Mouse (Mus musculus): ENCODE data around the gene Iscu.

Gene Iscu

DNA sequence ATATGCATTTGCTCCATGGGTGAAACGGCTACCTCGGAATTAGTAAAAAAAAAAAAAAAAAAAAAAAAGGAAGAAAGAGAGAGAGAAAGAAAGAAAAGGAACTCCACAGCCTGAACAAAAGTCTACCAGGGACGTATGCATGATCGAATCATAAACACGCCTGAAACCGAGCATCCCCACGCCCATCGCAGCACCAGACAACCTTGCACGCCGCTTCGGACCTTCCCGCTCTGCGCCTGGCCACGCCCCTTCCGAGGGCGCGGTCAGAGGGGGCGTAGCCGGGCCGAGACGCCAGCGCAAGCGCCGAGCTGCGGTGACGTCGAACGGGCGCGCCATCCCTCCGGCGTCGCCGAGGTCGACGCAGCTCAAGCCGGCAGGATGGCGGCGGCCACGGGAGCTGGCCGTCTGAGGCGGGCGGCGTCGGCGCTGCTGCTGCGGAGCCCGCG, at the start of gene Iscu, which contains the start of gene Sart3:
TSS of gene Iscu (plus strand) at position 299 of the 446 bp plus-strand sequence.
TSS of gene Sart3 (minus strand) at position 61 of the 446 bp plus-strand sequence.
- DNase-seq = peak; percentile 97

DNA sequence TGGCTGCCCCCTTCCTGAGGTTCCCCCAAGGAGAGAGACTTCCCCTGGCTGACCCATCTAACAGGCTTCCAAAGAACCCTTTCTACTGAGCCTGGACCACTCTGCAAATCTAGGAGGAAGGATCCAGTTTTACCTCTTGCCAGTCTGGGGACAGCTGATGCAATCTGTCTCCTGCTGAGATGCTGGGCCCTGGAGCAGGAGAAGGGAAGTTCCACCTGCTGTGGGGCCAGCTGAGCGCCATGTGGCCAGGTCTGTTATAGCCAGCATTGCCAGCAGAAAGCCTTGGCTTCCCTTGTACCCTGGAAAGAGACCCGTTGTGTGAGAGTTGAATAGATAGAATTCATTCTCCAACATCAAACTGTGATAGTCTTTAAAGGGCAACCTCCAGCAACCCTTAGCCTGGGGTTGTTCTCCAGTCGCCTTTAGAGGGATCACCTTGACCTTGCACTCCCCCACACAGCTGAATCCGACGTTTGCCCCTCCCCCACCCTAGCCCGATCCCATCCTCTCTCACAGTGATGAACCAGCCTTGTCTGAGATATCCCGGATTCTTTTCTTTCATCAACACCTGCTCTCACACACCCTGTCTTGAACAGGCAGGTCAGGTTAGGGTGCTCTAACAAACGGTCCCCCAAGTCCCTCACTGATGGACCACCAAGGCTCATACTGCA, 48.8 kb upstream of the Iscu start:
- DNase-seq = no peak

- DNase-seq = peak; percentile 91
Measured at GRCm38 (mm10) chr5:113724446-113724845, 48.1 kb upstream of the Iscu start, which contains the start of gene 1700069L16Rik. Gene 1700069L16Rik (minus strand): TSS chr5:113724772.

- no peak for DNase-seq
Measured at GRCm38 (mm10) chr5:113725417-113725816, 47.1 kb upstream of the Iscu start.

- no peak for DNase-seq
Measured at GRCm38 (mm10) chr5:113726618-113727017, 45.9 kb upstream of the Iscu start.

- DNase-seq = no peak
Measured at GRCm38 (mm10) chr5:113727238-113727637, 45.3 kb upstream of the Iscu start.

GRCm38 (mm10) chr5:113728011-113728410, 44.5 kb upstream of the Iscu start:
- DNase-seq = no peak

DNA sequence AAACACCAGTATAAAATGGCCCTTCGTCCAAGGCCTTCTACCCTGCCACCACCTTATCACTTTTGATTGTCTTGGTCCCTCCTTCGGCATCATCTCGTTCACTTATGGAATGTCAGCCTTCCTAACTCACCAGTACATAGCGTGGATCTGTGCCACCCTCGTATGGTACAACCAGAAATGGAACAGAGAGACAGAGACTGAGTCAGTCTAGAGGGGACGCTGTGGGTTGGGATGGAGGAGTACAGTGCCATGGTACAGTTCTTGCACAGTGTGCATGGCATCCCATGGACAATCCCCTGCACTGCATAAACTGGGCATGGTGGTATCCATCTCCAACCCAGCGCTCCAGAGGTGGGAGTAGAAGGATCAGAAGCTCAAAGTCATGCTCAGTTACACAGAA, 43.9 kb upstream of the Iscu start:
- no peak for DNase-seq

DNA sequence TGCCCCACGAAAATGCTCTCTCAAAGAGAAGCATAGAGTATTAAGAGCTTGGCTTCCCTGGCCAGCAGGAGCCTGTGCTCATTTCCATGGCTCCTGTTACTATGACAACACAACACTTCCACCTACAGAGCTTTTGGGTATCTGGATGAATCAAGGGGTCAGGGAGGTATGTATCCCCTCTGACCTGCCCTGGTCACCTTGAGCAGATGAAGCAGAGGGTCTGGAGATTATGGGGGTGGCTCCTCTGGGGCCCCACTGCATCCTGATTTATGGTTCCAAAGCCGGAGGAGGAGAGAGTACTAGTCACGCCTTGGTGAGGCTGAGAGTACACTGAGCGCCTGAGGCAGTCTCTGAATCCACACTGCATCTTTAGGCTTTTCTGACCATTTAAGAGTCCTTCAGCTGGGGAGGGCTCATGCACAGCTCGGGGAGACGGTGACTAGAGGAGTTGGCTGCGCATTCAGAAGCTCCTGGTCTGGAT, 41.9 kb upstream of the Iscu start:
- peak; percentile 34 for DNase-seq

DNA sequence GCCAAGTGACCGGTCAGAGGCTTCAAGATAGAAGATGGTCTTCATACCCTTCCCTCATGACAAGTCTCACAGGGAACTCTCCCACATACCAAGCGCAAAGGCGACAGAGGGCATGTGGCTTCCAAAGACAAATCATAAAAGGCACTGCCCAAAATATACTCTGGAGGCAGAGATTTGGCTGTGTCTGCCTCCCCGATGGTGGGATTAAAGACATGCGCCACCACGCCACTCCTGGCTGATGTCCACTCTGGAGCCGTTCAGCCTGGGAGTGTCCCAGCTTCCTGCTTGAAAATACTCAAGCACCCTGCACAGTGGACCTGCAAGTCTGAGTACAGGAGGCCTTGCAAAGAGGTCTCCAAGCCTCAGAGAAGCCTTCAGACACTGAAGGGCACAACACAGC, 41.4 kb upstream of the Iscu start:
- no peak for DNase-seq

- peak; percentile 67 for DNase-seq
Measured at GRCm38 (mm10) chr5:113732182-113732581, 40.4 kb upstream of the Iscu start.

- no peak for DNase-seq
Measured at GRCm38 (mm10) chr5:113734376-113734775, 38.2 kb upstream of the Iscu start.

GRCm38 (mm10) chr5:113735023-113735344, 37.6 kb upstream of the Iscu start:
- no peak for DNase-seq

DNA sequence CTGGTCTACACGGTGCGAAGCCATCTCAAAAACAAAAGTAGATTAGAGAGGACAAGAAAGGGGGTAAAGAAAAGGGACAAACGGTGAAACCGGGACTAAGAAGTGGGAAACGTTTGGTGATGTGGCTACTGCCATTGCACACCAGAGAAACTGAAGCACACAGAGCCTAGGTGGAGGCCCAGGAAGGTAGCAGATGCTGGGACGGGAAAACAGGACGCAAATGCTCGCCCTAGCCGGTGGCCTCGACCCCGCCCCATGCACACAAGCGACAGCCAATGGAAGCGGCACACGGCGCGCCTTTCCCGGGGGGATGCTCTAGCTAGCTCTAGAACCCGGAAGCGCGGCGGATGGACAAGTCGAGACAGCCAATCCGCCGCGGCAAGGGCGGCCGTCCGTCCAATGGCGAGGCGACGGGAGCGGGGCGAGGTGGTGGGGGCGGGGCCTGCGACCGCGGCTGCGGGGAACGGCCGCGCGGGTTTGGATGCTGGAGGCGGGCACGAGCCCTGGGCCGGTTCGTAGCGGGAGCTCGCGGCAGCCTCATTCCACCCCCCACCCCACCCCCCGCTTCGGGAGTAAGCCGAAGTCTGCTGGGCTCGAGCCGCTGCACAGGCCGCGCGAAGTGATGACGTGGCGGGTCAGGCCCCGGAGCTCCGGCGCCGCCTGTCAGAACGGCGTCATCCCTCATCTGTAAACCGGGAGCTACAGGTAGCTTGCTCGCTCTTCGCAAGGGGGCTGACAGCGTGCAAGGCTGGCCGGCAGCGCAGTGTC, 37.0 kb upstream of the Iscu start, which contains the start of gene Ficd:
TSS of gene Ficd (plus strand) at position 459 of the 768 bp plus-strand sequence.
- DNase-seq = peak; percentile 100

GRCm38 (mm10) chr5:113736113-113736502, 36.4 kb upstream of the Iscu start:
- no peak for DNase-seq

GRCm38 (mm10) chr5:113736522-113737164, 35.9 kb upstream of the Iscu start:
- no peak for DNase-seq

DNA sequence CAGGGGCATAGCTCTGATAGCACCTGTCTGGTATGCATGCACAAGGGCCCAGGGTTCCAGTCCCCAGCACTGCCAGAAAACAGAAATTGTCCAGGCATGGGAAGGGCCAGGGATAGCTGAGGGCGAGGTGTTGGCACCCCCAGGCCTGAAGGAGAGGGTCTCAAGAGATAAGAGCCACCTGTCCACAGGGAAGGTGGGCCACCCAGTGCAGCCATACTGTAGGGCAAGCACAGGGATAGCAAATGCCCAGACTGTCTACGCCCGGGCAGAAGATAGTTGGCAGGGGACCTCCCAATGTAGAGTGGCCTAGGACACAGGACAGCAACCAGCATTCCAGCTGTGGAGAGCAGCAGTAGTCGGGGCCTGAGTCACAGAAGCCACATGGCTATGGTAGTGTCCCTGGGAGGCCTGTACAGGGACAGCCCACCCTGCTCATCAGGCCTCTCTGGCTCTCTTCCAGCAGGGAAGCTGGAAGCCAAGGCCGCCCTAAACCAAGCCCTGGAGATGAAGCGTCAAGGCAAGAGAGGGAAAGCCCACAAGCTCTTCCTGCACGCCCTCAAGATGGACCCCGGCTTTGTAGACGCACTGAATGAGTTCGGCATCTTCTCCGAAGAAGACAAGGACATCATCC, 34.8 kb upstream of the Iscu start:
- DNase-seq = no peak

DNA sequence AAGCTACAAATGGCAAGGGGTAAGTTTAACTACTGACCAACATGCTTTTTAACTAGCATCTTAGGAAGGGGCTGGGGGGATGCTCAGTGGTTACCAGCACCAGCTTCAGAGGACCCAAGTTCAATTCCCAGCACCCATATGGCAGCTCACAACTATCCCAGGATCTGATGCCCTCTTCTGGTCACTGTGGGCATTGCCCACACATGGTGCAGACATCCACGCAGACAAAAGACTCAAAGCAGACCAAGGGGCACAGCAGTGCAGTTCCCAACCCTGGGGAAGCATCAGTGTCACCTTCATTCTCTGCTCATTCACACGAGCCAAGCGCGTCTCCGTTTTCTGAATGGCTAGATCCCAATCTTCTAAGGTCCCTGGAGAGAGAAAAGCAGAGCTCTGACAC, 24.9 kb upstream of the Iscu start:
- DNase-seq = no peak

GRCm38 (mm10) chr5:113748556-113749331, 23.8 kb upstream of the Iscu start:
- DNase-seq = no peak

GRCm38 (mm10) chr5:113751521-113752157, 20.9 kb upstream of the Iscu start:
- no peak for DNase-seq

GRCm38 (mm10) chr5:113755347-113756030, 17.1 kb upstream of the Iscu start:
- no peak for DNase-seq

Measured in embryo, embryonic 11 days (tissue).